Mouse (Mus musculus) layer of hippocampus, adult 11-12 months (tissue): ENCODE measurements at regions not wholly inside any gene's neighbourhood (a gene's known extent, or its start where the extent isn't known, plus 50 kb on each side); places are given as distances from the start of the nearest gene placed in this dataset.

Experiments
- DNase-seq: peaks from one replicate; pipeline ENCODE4 v3.0.0; 2022; ENCODE audit warnings: low spot score

GRCm38 (mm10) chr10:31076948-31077347 is 234.3 kb upstream of the Hey2 start:
- no peak for DNase-seq

- DNase-seq = no peak
Measured at GRCm38 (mm10) chr10:31076415-31076814, 233.8 kb upstream of the Hey2 start.

GRCm38 (mm10) chr10:31074004-31074645 is 231.5 kb upstream of the Hey2 start:
- no peak for DNase-seq

- no peak for DNase-seq
Measured at GRCm38 (mm10) chr10:31068668-31069223, 226.1 kb upstream of the Hey2 start.

- no peak for DNase-seq
Measured at GRCm38 (mm10) chr10:31062732-31063131, 220.1 kb upstream of the Hey2 start.

- no peak for DNase-seq
Measured at GRCm38 (mm10) chr10:31053260-31053659, 210.7 kb upstream of the Hey2 start.

- DNase-seq = no peak
Measured at GRCm38 (mm10) chr10:31051222-31051621, 208.6 kb upstream of the Hey2 start.

GRCm38 (mm10) chr10:31049352-31049751 is 206.8 kb upstream of the Hey2 start:
- DNase-seq = no peak

- DNase-seq = no peak
Measured at GRCm38 (mm10) chr10:31035611-31036010, 193.0 kb upstream of the Hey2 start.

GRCm38 (mm10) chr10:31034782-31035181 is 192.2 kb upstream of the Hey2 start:
- no peak for DNase-seq

GRCm38 (mm10) chr10:31030676-31031075 is 188.1 kb upstream of the Hey2 start:
- peak; percentile 6 for DNase-seq

- no peak for DNase-seq
Measured at GRCm38 (mm10) chr10:31026440-31026839, 183.8 kb upstream of the Hey2 start.

- DNase-seq = no peak
Measured at GRCm38 (mm10) chr10:31012669-31013358, 170.2 kb upstream of the Hey2 start.

GRCm38 (mm10) chr10:31009955-31010254 is 167.3 kb upstream of the Hey2 start:
- no peak for DNase-seq

GRCm38 (mm10) chr10:31009128-31009954 is 166.7 kb upstream of the Hey2 start:
- no peak for DNase-seq

GRCm38 (mm10) chr10:30998163-30998944 is 155.8 kb upstream of the Hey2 start:
- no peak for DNase-seq

GRCm38 (mm10) chr10:30992167-30992566 is 149.6 kb upstream of the Hey2 start:
- DNase-seq = no peak

- DNase-seq = no peak
Measured at GRCm38 (mm10) chr10:30980279-30980968, 137.8 kb upstream of the Hey2 start.

- no peak for DNase-seq
Measured at GRCm38 (mm10) chr10:30979766-30980165, 137.2 kb upstream of the Hey2 start.

GRCm38 (mm10) chr10:30966176-30966575 is 123.6 kb upstream of the Hey2 start:
- no peak for DNase-seq

- DNase-seq = no peak
Measured at GRCm38 (mm10) chr10:30953825-30954224, 111.2 kb upstream of the Hey2 start.
